Mouse (Mus musculus) stomach, postnatal 0 days (tissue): ENCODE data around the gene Spaar. TPM values are rescaled to one million over a fixed set of nuclear protein-coding genes. Genes with fewer than 3 reads are reported as not detected.

Experiments
- ATAC-seq: fragments of 200-750 bp; cut with Nextera tagmentation; 2 replicates; pipeline ENCODE4 v1.8.0; 2017; ENCODE audit not compliant: low FRiP score, low TSS enrichment
- DNase-seq: peaks from one replicate; pipeline ENCODE4 v3.0.0-alpha.2; 2016; ENCODE audit warnings: low spot score
- H3K27ac ChIP-seq: fragments of 300-500 bp; sonication (generic); replicated peaks from 2 replicates; pipeline ENCODE4 v1.5.1; 2014; ENCODE audit warnings: mild to moderate bottlenecking, control low read depth
- H3K27me3 ChIP-seq: fragments of 300-500 bp; sonication (generic); 2 replicates; pipeline ENCODE4 v1.6.1; 2014; ENCODE audit warnings: low read length; ENCODE audit not compliant: control insufficient read depth, insufficient read depth
- H3K36me3 ChIP-seq: fragments of 300-500 bp; sonication (generic); 2 replicates; pipeline ENCODE4 v1.6.1; 2014; ENCODE audit warnings: low read length, mixed read lengths; ENCODE audit not compliant: control insufficient read depth, insufficient read depth
- H3K4me1 ChIP-seq: fragments of 300-500 bp; sonication (generic); replicated peaks from 2 replicates; pipeline ENCODE4 v1.6.1; 2014; ENCODE audit warnings: antibody characterized with exemption; ENCODE audit not compliant: control insufficient read depth, insufficient read depth
- H3K4me2 ChIP-seq: fragments of 300-500 bp; sonication (generic); replicated peaks from 2 replicates; pipeline ENCODE4 v1.6.1; 2014; ENCODE audit warnings: low read depth, mild to moderate bottlenecking, control low read depth, moderate library complexity
- H3K4me3 ChIP-seq: fragments of 300-500 bp; sonication (generic); 2 replicates; pipeline ENCODE4 v1.5.1; 2014; ENCODE audit warnings: low read depth, low read length, control low read depth
- H3K9ac ChIP-seq: fragments of 300-500 bp; sonication (generic); 2 replicates; pipeline ENCODE4 v1.6.1; 2014; ENCODE audit warnings: mild to moderate bottlenecking, low read length, control low read depth, mixed read lengths
- H3K9me3 ChIP-seq: fragments of 300-500 bp; sonication (generic); 2 replicates; pipeline ENCODE4 v1.6.1; 2016; ENCODE audit warnings: low read length; ENCODE audit not compliant: control insufficient read depth
- CTCF ChIP-seq: IDR thresholded peaks from 2 replicates; pipeline ENCODE4 v1.5.1; 2016; ENCODE audit warnings: antibody characterized with exemption, low read depth, mild to moderate bottlenecking, moderate library complexity
- EP300 ChIP-seq: optimal IDR thresholded peaks from 2 replicates; pipeline ENCODE3; 2016; ENCODE audit warnings: antibody characterized with exemption
- WGBS: fragments of 180-500 bp; shearing (Covaris S2); extraction: QIAGEN DNeasy Blood & Tissue Kit; methylation state at CpG from one replicate; pipeline ENCODE4 v1.1.7; 2014; 5-methylcytosine and 5-hydroxymethylcytosine counted together
- polyA plus RNA-seq: library from polyadenylated mRNA; unstranded; fragments of >200 nt; fragmentation: Nextera tagmentation; extraction: Ambion mirVana; gene quantifications from 2 replicates; pipeline ENCODE4 v1.2.1, GENCODE M21; 2015

Spaar gene
- polyA plus RNA-seq, 1 experiment from 2014 or later, result 0.27 TPM

GRCm38 (mm10) chr4:43761336-43761735 is 31.5 kb downstream of the Spaar start:
- DNase-seq (no peak), ATAC-seq (no peak)
- TF ChIP-seq CTCF (peak; percentile 37), EP300 (no peak)
- H3K4me1 ChIP-seq, result no peaks in the 10 kb centered on the region
- H3K9me3 ChIP-seq, result no peaks in the 10 kb centered on the region
- H3K4me2 ChIP-seq, result no peak overlapping the region
- H3K4me3 ChIP-seq, result no peak overlapping the region
- no peaks in the 10 kb centered on the region for H3K36me3 ChIP-seq
- H3K27ac ChIP-seq, result no peak overlapping the region
- H3K27me3 ChIP-seq, result no peaks in the 10 kb centered on the region
- no peak overlapping the region for H3K9ac ChIP-seq
- WGBS, result 76% methylated on average over 2 of the region's 2 CpGs

DNA sequence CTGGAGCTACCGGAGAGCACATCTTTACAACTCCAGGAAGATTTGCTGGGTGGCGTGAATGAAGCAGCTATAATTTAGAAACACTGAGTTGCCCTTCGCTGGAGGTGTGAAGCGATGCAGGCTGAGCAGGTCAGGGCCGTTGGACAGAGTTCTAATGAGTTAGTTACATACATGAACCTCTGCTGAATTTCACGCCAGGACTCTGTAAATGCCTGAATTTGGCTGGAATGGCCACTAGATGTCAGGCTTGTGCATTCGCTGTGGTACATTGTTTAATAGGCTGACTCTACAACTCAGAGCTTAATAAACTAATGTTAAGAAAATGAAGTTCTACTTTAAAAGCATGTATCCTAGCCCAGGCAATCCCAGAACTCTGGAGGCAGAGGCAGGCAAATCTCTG is 33.6 kb downstream of the Spaar start:
- Histone ChIP-seq H3K27me3 (no peaks in the 10 kb centered on the region), H3K27ac (no peak overlapping the region), H3K9ac (no peak overlapping the region), H3K36me3 (no peaks in the 10 kb centered on the region), H3K4me3 (no peak overlapping the region), H3K4me1 (no peaks in the 10 kb centered on the region), H3K9me3 (no peaks in the 10 kb centered on the region), H3K4me2 (no peak overlapping the region; the same call in 1 of the 2 replicates)
- peak; percentile 57; the same call in 1 of the 2 replicates for ATAC-seq
- DNase-seq, result peak; percentile 66
- TF ChIP-seq CTCF (peak; percentile 93), EP300 (no peak)
- 21% methylated on average over 7 of the region's 7 CpGs for WGBS

DNA sequence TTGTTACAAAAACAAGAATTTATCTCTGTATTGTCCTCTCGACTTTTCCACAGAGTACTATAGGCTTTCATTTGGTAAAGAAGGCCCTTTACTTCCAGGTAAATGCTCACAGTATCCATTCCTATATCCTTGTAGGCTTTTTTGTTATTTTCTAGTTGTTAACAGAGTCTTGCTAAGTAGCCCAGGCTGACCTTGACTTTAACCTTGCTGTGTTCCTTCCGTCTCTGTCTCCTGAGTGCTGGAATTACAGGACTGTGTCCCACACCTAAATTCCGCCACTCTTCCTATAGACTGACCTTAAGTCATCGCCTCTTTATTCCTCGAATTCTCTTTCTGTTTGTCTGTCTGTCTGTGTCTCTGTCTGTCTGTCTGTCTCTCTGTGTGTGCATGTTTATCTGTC is 38.5 kb downstream of the Spaar start:
- Histone ChIP-seq H3K9me3 (no peaks in the 10 kb centered on the region), H3K27me3 (no peaks in the 10 kb centered on the region), H3K4me1 (no peaks in the 10 kb centered on the region), H3K36me3 (no peaks in the 10 kb centered on the region), H3K27ac (no peak overlapping the region), H3K4me2 (no peak overlapping the region), H3K4me3 (no peak overlapping the region), H3K9ac (no peak overlapping the region)
- WGBS, result 86% methylated on average over 5 of the region's 5 CpGs
- no peak for ATAC-seq
- DNase-seq, result no peak
- no peak for TF ChIP-seq EP300

DNA sequence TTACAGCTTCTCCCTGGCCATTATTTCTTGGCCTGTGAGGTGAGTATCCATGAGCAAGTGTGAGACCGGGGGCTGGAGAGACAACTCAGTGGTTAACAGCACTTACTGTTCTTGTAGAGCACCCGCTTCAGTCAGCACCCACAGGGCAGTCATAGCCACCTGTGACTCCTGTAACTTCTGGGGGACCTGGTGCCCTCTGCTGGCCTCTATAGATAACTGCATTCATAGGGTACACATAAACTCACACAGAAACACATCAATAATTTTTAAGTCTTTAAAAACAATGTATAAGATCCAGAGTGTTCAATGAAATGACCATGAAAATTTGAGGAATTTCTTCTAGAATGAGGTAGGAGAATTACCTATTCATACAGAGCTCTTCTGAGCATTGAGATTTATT is 39.5 kb downstream of the Spaar start:
- Histone ChIP-seq H3K4me3 (no peak overlapping the region), H3K27me3 (no peaks in the 10 kb centered on the region), H3K4me1 (no peaks in the 10 kb centered on the region), H3K9me3 (no peaks in the 10 kb centered on the region), H3K36me3 (no peaks in the 10 kb centered on the region), H3K9ac (no peak overlapping the region), H3K4me2 (no peak overlapping the region), H3K27ac (no peak overlapping the region)
- WGBS, result 98% methylated on average over 2 of the region's 2 CpGs
- no peak for DNase-seq
- no peak for TF ChIP-seq EP300
- TF ChIP-seq CTCF, result no peak
- ATAC-seq, result no peak

DNA sequence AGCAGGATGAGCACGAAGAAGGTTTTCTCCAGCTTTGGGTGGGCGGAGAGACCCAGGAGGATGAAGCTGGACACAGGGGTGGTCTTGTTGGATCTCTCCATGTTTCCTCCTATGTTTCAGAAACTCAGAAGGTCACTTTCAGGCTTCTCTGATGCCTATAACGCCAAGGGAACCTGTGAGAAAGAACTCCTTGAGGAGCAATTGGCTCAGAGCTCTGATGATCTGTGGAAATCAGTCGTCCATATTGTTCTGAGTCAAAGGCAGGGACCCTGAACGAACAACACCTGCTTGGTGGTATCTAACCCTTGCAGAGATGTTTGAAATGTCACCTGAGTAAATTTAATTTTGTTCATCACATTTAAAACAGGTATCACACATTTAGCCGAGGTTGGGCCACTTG is 41.1 kb downstream of the Spaar start, which contains the start of gene Olfr159:
Olfr159 (minus strand) TSS at position 101 of the 400 bp plus-strand sequence.
- H3K4me2 ChIP-seq, result no peak within 1 kb of the TSS
- no peak for ATAC-seq
- H3K9me3 ChIP-seq, result no peaks in the 10 kb centered on the region
- no peak for DNase-seq
- no peak within 1 kb of the TSS for H3K9ac ChIP-seq
- no peaks in the 10 kb centered on the region for H3K27me3 ChIP-seq
- H3K36me3 ChIP-seq, result no peaks in the 10 kb centered on the region
- H3K27ac ChIP-seq, result no peak within 1 kb of the TSS
- WGBS, result 79% methylated on average over 6 of the region's 6 CpGs
- TF ChIP-seq CTCF, result no peak
- no peak for TF ChIP-seq EP300
- H3K4me1 ChIP-seq, result no peaks in the 10 kb centered on the region
- H3K4me3 ChIP-seq, result no peak within 1 kb of the TSS

DNA sequence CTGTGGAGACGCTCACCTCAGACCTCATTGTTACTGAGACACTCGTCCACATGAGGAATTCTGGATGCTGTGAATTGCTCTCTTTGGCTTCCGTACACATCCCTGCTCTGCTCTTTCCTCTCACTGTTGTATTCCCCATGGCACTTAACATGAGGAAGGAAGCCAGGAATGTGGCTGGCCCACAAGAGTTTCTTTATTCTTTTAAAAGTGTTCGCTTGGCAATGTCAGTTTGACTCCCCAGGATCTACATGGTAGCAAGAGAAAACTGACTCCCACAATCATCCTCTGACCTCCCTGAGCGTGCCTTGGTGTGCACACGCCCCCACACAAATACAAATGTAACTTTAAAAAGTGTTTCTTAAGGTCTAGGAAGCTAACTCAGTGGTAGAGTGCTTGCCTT is 41.8 kb downstream of the Spaar start:
- no peak overlapping the region for H3K4me2 ChIP-seq
- TF ChIP-seq EP300 (no peak), CTCF (no peak)
- H3K36me3 ChIP-seq, result no peaks in the 10 kb centered on the region
- H3K9me3 ChIP-seq, result no peaks in the 10 kb centered on the region
- no peaks in the 10 kb centered on the region for H3K4me1 ChIP-seq
- ATAC-seq, result no peak
- H3K4me3 ChIP-seq, result no peak overlapping the region
- no peak overlapping the region for H3K9ac ChIP-seq
- H3K27me3 ChIP-seq, result no peaks in the 10 kb centered on the region
- 43% methylated on average over 6 of the region's 6 CpGs for WGBS
- H3K27ac ChIP-seq, result no peak overlapping the region
- DNase-seq, result no peak
